Mouse (Mus musculus): ENCODE data around the gene Creb3l4. TPM values are rescaled to one million over a fixed set of nuclear protein-coding genes. Genes with fewer than 3 reads are reported as not detected.

The Creb3l4 gene
- polyA plus RNA-seq, 2 experiments, result 0.24 to 0.27 TPM

DNA sequence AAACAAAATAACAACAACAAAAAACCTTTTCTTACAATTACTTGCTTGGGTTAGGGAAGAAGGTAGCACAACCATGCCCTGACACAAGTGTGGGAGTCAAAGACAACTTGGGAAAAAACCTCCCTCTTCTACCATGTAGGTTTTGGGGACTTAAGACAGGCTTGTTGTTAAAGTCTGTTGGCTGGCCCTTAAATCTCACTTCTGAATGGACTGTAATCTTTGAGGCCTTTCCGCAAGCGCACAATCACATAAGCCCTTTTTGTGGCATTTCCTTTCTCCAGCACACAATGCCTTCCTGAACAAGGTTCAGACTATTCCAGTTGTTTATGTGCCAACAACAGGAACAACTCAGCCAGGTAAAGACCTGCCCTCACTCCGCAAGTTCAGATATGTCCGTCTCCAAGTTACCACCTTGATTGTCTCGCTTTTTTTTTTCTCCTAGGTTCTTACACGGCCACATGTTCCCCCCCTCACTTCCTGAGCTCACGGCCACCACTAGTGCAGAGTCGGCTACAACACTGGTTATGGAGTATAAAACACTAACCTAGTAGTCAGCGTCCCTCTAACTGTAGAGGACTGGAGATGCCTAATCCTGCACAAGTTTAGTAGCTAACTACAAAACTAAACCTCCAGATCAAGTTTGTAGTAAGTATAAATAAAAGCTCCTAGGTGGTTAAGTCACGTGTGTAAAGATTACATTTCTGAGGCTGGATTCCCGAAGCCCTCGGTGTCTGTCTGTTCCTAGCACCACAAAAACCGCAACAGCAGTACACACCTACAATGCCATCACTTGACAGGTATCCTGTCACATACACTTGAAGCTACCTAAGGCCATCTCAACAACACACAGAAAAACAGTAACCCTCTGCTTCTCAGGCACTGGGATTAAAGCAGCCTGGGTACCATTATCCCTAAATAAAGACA, 31.6 kb downstream of the Creb3l4 start:
- 34% methylated on average over 13 of the region's 13 CpGs for WGBS (ENCODE audit: insufficient replicate concordance)
- H3K4me2 ChIP-seq (ENCODE audit: low read depth), result peak overlapping the region; percentile 97
- peak overlapping the region; percentile 25; the same call in 1 of the 2 replicates for H3K27ac ChIP-seq
- no peaks in the 10 kb centered on the region for H3K27me3 ChIP-seq (ENCODE audit: control insufficient read depth, insufficient read depth, low read length)
- H3K9me3 ChIP-seq (ENCODE audit: control insufficient read depth, low read length), result no peaks in the 10 kb centered on the region
- no peak for ATAC-seq (ENCODE audit: insufficient read depth)
- peak overlapping the region; percentile 69 to 100 for H3K4me3 ChIP-seq (ENCODE audit: insufficient read depth in 1 of 2, low read depth in 2 of 2, low read length in 2 of 2)
- H3K9ac ChIP-seq (replicated peaks), result peak overlapping the region; percentile 70
- no peak for DNase-seq (ENCODE audit: low read depth in 3 of 3, low spot score in 3 of 3)
- H3K4me1 ChIP-seq (replicated peaks; ENCODE audit: control insufficient read depth in 2 of 2, insufficient read depth in 2 of 2, low read length in 1 of 2), result peaks cover 20 to 26% of the 10 kb centered on the region in 2 experiments
- H3K36me3 ChIP-seq (replicated peaks; ENCODE audit: control insufficient read depth, insufficient read depth, low read depth), result peaks cover 52% of the 10 kb centered on the region
- TF ChIP-seq EP300 (IDR thresholded peaks at IDR 0.05; ENCODE audit: low read depth), result no peak
- no peak for TF ChIP-seq CTCF (IDR thresholded peaks at IDR 0.05; ENCODE audit: low read depth)

DNA sequence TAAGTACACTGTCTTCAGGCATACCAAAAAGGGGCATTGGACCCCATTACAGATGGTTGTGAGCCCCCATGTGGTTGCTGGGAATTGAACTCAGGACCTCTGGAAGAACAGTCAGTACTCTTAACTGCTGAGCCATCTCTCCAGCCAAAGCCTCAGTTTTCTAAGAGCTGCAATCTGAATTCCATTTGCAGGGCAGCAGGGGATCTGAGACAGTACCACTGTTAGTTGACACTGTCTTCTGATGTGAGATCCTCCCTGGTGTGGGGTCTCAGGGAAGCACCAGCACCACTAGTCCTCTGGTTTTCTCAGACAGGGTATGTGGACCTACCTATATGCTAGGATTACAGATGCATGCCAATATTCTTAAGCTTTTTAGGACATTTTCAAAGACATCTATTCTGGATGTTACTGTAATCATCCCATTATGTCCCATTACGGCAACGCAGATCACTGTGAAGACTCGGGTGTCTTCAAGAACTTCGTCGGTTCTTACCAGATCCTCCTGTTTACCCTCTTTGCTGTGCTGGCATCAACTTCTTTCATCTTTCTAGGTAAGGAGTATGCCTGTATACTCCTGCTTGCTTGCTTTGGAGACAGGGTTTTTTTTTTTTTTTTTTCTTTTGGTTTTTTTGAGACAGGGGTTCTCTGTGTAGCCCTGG, 33.3 kb downstream of the Creb3l4 start:
- no peak overlapping the region for H3K9ac ChIP-seq (replicated peaks)
- WGBS (ENCODE audit: insufficient replicate concordance), result 85% methylated on average over 5 of the region's 5 CpGs
- H3K27me3 ChIP-seq (ENCODE audit: control insufficient read depth, insufficient read depth, low read length), result no peaks in the 10 kb centered on the region
- H3K4me1 ChIP-seq (replicated peaks; ENCODE audit: control insufficient read depth in 2 of 2, insufficient read depth in 2 of 2, low read length in 1 of 2), result peaks cover 20 to 26% of the 10 kb centered on the region in 2 experiments
- no peak overlapping the region for H3K4me2 ChIP-seq (ENCODE audit: low read depth)
- ATAC-seq (ENCODE audit: insufficient read depth), result no peak
- no peak overlapping the region for H3K4me3 ChIP-seq (ENCODE audit: insufficient read depth in 1 of 2, low read depth in 2 of 2, low read length in 2 of 2)
- TF ChIP-seq CTCF (IDR thresholded peaks at IDR 0.05; ENCODE audit: low read depth), result no peak
- no peak for TF ChIP-seq EP300 (IDR thresholded peaks at IDR 0.05; ENCODE audit: low read depth)
- peaks cover 52% of the 10 kb centered on the region for H3K36me3 ChIP-seq (replicated peaks; ENCODE audit: control insufficient read depth, insufficient read depth, low read depth)
- H3K9me3 ChIP-seq (ENCODE audit: control insufficient read depth, low read length), result no peaks in the 10 kb centered on the region
- no peak for DNase-seq (ENCODE audit: low read depth in 3 of 3, low spot score in 3 of 3)
- no peak overlapping the region for H3K27ac ChIP-seq

DNA sequence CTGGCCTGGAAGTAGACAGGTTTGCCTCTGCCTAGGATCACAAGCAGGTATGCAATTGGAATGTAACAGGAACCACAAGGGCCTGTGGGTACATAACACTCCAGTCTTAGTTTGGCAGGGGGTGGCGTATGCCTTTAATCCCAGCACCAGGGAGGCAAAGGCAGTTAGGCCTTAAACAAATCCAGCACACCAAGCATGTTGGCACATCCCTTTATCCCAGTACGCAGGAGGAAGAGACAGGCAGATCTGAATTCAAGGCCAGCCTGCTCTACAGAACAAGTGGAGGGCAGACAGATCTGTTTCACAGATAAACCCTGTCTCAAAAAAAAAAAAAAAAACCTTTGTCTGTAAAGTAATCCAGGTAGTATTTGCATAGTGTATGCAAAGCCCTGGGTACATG, 34.6 kb downstream of the Creb3l4 start:
- no peaks in the 10 kb centered on the region for H3K27me3 ChIP-seq (ENCODE audit: control insufficient read depth, insufficient read depth, low read length)
- no peak for TF ChIP-seq EP300 (IDR thresholded peaks at IDR 0.05; ENCODE audit: low read depth)
- H3K27ac ChIP-seq, result no peak overlapping the region
- no peak for ATAC-seq (ENCODE audit: insufficient read depth)
- DNase-seq (ENCODE audit: low read depth in 3 of 3, low spot score in 3 of 3), result no peak
- peaks cover 52% of the 10 kb centered on the region for H3K36me3 ChIP-seq (replicated peaks; ENCODE audit: control insufficient read depth, insufficient read depth, low read depth)
- H3K9ac ChIP-seq (replicated peaks), result no peak overlapping the region
- H3K4me2 ChIP-seq (ENCODE audit: low read depth), result no peak overlapping the region
- peaks cover 15 to 19% of the 10 kb centered on the region in 2 experiments for H3K4me1 ChIP-seq (replicated peaks; ENCODE audit: control insufficient read depth in 2 of 2, insufficient read depth in 2 of 2, low read length in 1 of 2)
- H3K4me3 ChIP-seq (ENCODE audit: insufficient read depth in 1 of 2, low read depth in 2 of 2, low read length in 2 of 2), result no peak overlapping the region
- no peaks in the 10 kb centered on the region for H3K9me3 ChIP-seq (ENCODE audit: control insufficient read depth, low read length)
- WGBS (ENCODE audit: insufficient replicate concordance), result 86% methylated on average over 2 of the region's 2 CpGs

DNA sequence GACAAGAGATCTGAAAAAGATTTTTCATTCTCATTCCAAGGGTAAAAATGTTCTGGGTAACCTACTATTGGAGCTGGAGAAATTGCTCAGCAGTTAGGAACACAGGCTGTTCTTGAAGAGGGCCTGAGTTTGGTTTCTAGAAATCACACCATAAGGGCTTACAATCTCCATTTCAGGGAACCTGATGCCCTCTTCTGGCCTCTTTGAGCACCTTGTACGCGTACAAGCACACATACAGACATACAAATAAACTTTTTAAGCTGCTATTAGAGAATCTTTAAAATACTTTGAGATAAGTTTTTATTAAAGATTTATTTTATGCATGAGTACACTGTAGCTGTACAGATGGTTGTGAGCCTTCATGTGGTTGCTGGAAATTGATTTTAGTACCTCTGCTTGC, 38.7 kb downstream of the Creb3l4 start:
- no peaks in the 10 kb centered on the region for H3K9me3 ChIP-seq (ENCODE audit: control insufficient read depth, low read length)
- DNase-seq (ENCODE audit: low read depth in 3 of 3, low spot score in 3 of 3) (no peak), ATAC-seq (ENCODE audit: insufficient read depth) (no peak)
- H3K4me2 ChIP-seq (ENCODE audit: low read depth), result no peak overlapping the region
- TF ChIP-seq CTCF (IDR thresholded peaks at IDR 0.05; ENCODE audit: low read depth) (no peak), EP300 (IDR thresholded peaks at IDR 0.05; ENCODE audit: low read depth) (no peak)
- 86% methylated on average over 2 of the region's 2 CpGs for WGBS (ENCODE audit: insufficient replicate concordance)
- no peak overlapping the region for H3K4me3 ChIP-seq (ENCODE audit: insufficient read depth in 1 of 2, low read depth in 2 of 2, low read length in 2 of 2)
- H3K4me1 ChIP-seq (replicated peaks; ENCODE audit: control insufficient read depth in 2 of 2, insufficient read depth in 2 of 2, low read length in 1 of 2), result no peaks in the 10 kb centered on the region
- no peak overlapping the region for H3K9ac ChIP-seq (replicated peaks)
- peaks cover 20% of the 10 kb centered on the region for H3K36me3 ChIP-seq (replicated peaks; ENCODE audit: control insufficient read depth, insufficient read depth, low read depth)
- H3K27me3 ChIP-seq (ENCODE audit: control insufficient read depth, insufficient read depth, low read length), result no peaks in the 10 kb centered on the region
- H3K27ac ChIP-seq, result no peak overlapping the region

DNA sequence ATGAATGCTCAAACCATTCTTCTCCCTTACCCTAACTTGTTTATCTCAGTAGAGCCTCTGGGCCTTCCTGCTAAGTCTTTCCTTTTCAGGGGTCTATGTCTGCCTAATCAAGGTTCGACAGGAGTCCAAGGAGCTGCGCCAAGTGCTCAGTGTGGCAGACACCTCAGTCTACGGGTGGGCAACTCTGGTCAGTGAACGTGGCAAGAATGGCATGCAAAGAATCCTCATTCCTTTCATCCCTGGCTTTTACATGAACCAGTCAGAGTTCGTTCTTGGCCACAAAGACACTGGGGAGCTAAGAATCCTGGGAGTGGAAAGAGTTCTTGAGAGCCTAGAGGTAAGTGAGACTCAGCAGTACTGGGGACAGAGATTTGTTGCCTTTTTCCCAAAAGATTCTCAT, 39.7 kb downstream of the Creb3l4 start:
- Histone ChIP-seq H3K36me3 (replicated peaks; ENCODE audit: control insufficient read depth, insufficient read depth, low read depth) (peaks cover 12% of the 10 kb centered on the region), H3K27me3 (ENCODE audit: control insufficient read depth, insufficient read depth, low read length) (no peaks in the 10 kb centered on the region), H3K4me3 (ENCODE audit: insufficient read depth in 1 of 2, low read depth in 2 of 2, low read length in 2 of 2) (no peak overlapping the region), H3K27ac (no peak overlapping the region), H3K4me1 (replicated peaks; ENCODE audit: control insufficient read depth in 2 of 2, insufficient read depth in 2 of 2, low read length in 1 of 2) (no peaks in the 10 kb centered on the region), H3K9me3 (ENCODE audit: control insufficient read depth, low read length) (no peaks in the 10 kb centered on the region), H3K9ac (replicated peaks) (no peak overlapping the region), H3K4me2 (ENCODE audit: low read depth) (no peak overlapping the region)
- ATAC-seq (ENCODE audit: insufficient read depth), result no peak
- TF ChIP-seq EP300 (IDR thresholded peaks at IDR 0.05; ENCODE audit: low read depth), result no peak
- TF ChIP-seq CTCF (IDR thresholded peaks at IDR 0.05; ENCODE audit: low read depth), result no peak
- 58% methylated on average over 5 of the region's 5 CpGs for WGBS (ENCODE audit: insufficient replicate concordance)
- no peak for DNase-seq (ENCODE audit: low read depth in 3 of 3, low spot score in 3 of 3)

All from liver, embryonic 14.5 days (tissue).